Mouse (Mus musculus) B cell, adult 2 months (primary cell): ENCODE measurements around the gene Gm498.

Source experiments
- DNase-seq, 2 experiments: peaks; one replicate each; pipeline ENCODE4 v3.0.0; 2022

Gm498 gene

GRCm38 (mm10) chr7:143900667-143901066 is 34.0 kb downstream of the Gm498 start:
- no peak for DNase-seq

- DNase-seq = no peak
Observed at GRCm38 (mm10) chr7:143905176-143905575, 38.5 kb downstream of the Gm498 start.

GRCm38 (mm10) chr7:143905606-143906005 is 39.0 kb downstream of the Gm498 start:
- DNase-seq = no peak

- DNase-seq = no peak
Observed at GRCm38 (mm10) chr7:143913611-143914010, 47.0 kb downstream of the Gm498 start.

- DNase-seq = no peak
Observed at GRCm38 (mm10) chr7:143919031-143919679, 52.5 kb downstream of the Gm498 start.

- DNase-seq = no peak
Observed at GRCm38 (mm10) chr7:143929899-143930298, 63.3 kb downstream of the Gm498 start.

GRCm38 (mm10) chr7:143938647-143939046 is 72.0 kb downstream of the Gm498 start:
- no peak for DNase-seq

GRCm38 (mm10) chr7:143939476-143939875 is 72.8 kb downstream of the Gm498 start:
- no peak for DNase-seq

- DNase-seq = no peak
Observed at GRCm38 (mm10) chr7:143942941-143943691, 76.5 kb downstream of the Gm498 start.

- DNase-seq = no peak
Observed at GRCm38 (mm10) chr7:143944421-143944980, 77.9 kb downstream of the Gm498 start.
